Mouse (Mus musculus) CD4-positive naive resting alpha-beta T cell, adult 76 days (primary cell): ENCODE results near the gene Acot2. TPM values are rescaled to one million over a fixed set of nuclear protein-coding genes. Genes with fewer than 3 reads are reported as not detected.

Experiments
- total RNA-seq: library from RNA; stranded (reverse); gene quantifications from one replicate; pipeline ENCODE4 v1.2.4, GENCODE M21; 2023

Gene Acot2
- 123 TPM for total RNA-seq

DNA sequence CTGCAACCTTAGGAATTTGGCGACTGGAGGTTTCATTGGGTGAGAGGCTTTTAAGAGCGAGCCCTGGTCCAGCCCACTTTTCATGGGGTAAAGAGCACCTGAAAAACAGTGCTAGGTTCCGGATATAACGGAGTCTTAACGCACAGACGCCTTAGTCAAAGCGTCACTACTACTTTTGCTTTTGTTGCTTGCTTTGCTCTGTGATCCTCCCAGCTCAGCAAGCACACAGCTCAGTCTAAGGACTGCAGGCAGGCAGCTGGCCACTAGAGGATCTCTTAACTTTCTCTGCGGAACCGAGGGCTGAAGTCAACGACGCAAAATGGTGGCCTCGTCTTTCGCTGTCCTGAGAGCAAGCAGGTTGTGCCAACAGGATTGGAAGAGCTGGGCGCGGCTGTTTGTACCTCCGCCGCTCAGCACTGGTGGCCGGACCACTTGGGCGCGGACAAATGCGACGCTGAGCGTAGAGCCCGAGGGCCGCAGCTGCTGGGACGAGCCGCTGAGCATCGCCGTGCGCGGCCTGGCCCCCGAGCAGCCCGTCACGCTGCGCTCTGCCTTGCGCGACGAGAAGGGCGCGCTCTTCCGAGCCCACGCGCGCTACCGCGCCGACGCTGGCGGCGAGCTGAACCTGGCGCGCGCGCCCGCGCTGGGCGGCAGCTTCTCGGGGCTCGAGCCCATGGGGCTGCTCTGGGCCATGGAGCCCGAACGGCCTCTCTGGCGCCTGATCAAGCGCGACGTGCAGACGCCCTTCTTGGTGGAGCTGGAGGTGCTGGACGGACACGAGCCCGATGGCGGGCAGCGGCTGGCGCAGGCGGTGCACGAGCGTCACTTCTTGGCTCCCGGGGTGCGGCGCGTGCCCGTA lies at the start of gene Acot2:
Gene Acot2, plus strand, starts transcription at position 279 of the 859 bp plus-strand sequence.

DNA sequence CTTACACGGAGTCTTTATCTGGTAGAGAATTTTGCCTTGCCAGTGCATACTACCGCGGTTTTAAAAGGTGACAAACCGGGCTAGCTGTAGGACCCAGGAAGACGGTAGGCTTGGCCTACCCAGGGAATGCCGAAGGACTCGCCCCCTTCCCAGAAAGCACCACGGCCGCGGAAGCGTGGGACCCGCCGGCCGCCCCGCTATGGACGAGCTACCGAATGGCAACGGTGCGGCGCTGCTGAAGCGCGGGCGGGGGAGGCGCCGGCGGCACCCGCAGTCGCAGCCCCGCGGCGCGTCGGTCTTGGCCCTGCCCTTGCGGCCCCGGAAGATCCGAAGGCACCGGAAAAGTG lies 37.2 kb upstream of the Acot2 start, which contains the start of gene Riox1:
Gene Riox1, plus strand, starts transcription at position 116 of the 347 bp plus-strand sequence.

DNA sequence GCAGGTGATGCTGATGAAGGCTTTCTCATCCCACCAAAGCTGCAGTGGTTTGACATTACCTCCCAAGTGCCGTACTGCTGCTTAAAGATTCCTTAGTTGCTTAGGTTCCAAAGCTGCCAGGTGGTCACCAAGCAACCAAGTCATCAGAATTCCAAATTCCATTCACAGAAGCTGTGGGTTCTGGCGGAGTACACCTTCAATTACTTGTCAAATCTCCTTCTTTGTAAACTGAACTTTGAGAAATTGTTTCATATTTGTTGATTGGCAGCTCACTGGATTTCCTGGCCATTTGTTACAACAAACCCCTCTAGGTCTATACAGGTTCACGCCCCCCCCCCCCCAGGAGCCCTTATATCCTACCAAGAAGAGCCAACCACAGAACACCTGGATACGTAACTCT lies 2.9 kb upstream of the Acot2 start, which contains the start of gene Heatr4:
Gene Heatr4, minus strand, starts transcription at position 101 of the 400 bp plus-strand sequence.

DNA sequence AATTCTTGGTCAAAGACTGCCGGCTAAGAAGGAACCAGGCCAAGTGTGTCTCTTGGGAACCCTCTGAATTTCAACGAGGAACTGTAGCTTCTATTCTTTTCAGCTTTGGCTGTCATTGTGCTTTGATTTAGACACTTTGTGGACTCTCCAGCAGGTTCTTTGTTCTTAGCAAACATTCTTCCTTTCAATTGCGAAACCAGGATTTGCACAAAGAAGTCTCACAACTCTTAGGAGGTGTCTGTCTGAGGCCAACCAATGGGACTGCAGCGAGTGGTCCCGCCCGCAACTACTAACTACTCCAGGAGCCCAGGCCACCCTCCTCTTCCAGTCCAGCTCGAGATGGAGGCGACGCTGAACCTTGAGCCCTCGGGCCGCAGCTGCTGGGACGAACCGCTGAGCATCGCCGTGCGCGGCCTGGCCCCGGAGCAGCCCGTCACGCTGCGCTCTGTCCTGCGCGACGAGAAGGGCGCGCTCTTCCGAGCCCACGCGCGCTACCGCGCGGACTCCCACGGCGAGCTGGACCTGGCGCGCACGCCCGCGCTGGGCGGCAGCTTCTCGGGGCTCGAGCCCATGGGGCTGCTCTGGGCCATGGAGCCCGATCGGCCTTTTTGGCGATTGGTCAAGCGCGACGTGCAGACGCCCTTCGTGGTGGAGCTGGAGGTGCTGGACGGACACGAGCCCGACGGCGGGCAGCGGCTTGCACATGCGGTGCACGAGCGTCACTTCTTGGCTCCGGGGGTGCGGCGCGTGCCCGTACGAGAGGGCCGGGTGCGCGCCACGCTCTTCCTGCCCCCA lies 21.7 kb downstream of the Acot2 start, which contains the start of gene Acot1:
Gene Acot1, plus strand, starts transcription at position 320 of the 795 bp plus-strand sequence.

DNA sequence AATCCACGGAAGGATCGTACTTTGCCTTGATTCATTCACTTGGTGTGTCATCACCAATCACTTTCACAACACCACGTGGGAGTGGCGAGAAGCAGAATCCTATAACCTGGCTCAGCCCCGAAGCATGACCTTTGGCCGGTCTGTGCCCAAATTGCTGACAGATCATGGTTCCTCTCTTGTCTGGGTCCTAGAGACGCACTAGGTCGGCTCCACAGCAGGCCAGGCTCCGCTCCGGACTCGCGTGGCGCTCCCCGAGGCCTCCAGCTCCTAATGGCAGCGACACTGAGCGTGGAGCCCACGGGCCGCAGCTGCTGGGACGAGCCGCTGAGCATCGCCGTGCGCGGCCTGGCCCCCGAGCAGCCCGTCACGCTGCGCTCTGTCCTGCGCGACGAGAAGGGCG lies 50.6 kb downstream of the Acot2 start, which contains the start of gene Acot4:
Gene Acot4, plus strand, starts transcription at position 139 of the 400 bp plus-strand sequence.

DNA sequence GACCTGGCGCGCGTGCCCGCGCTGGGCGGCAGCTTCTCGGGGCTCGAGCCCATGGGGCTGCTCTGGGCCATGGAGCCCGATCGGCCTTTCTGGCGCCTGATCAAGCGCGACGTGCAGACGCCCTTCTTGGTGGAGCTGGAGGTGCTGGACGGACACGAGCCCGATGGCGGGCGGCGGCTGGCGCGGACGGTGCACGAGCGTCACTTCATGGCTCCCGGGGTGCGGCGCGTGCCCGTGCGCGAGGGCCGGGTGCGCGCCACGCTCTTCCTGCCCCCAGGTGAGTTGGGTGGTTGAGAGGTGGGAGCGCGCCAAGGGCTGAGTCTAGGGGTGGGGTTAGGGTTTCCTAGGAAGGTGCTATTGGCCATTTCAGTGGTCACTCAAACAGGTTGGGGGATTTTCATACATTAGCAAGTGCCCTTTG lies 51.0 kb downstream of the Acot2 start, which contains the start of gene Gm49366:
Gene Gm49366, plus strand, starts transcription at position 245 of the 421 bp plus-strand sequence.

Other genes with a start within 250 kb of the Acot2 start
- gene Papln, start 224.2 kb upstream of the Acot2 start, total RNA-seq: not detected
- 73.5 TPM for gene Numb, start 65.9 kb upstream of the Acot2 start, total RNA-seq
- 27.7 TPM for gene Riox1, start 37.3 kb upstream of the Acot2 start, total RNA-seq
- gene Heatr4, start 3.0 kb upstream of the Acot2 start, total RNA-seq: not detected
- 5.5 TPM for gene Acot1, start 21.6 kb downstream of the Acot2 start, total RNA-seq
- gene Acot4, start 50.5 kb downstream of the Acot2 start, total RNA-seq: not detected
- not detected for gene Gm49366, start 51.1 kb downstream of the Acot2 start, total RNA-seq
- gene Acot3, start 64.3 kb downstream of the Acot2 start, total RNA-seq: not detected
- gene Acot5, start 81.5 kb downstream of the Acot2 start, total RNA-seq: not detected
- 3.0 TPM for gene Acot6, start 112.8 kb downstream of the Acot2 start, total RNA-seq
- gene Dnal1, start 126.5 kb downstream of the Acot2 start, total RNA-seq: 0.15 TPM
- gene Pnma1, start 160.6 kb downstream of the Acot2 start, total RNA-seq: 13.6 TPM
- gene Elmsan1, start 231.0 kb downstream of the Acot2 start, total RNA-seq: 257 TPM